Mouse (Mus musculus) midbrain, embryonic 10.5 days (tissue): ENCODE results near the gene Fhl3. TPM values are rescaled to one million over a fixed set of nuclear protein-coding genes. Genes with fewer than 3 reads are reported as not detected.

Experiments used
- microRNA counts: library from miRNA; unstranded; fragments of <30 nt; microRNA quantifications from one replicate; lab custom pipeline; 2017
- microRNA-seq: library from miRNA; unstranded; fragments of <30 nt; microRNA quantifications from one replicate; pipeline ENCODE4, GENCODE M21; 2017
- polyA plus RNA-seq: library from polyadenylated mRNA; unstranded; fragments of >200 nt; fragmentation: Nextera tagmentation; extraction: Ambion mirVana; gene quantifications from 2 replicates; pipeline ENCODE4 v1.2.1, GENCODE M21; 2016

Fhl3 gene
- polyA plus RNA-seq, 1 experiment from 2014 or later, result 4.6 TPM

MicroRNA genes within 50 kb of the gene (microRNA counts, 519-probe panel; counts per million panel counts)
- microRNA mmu-miR-697 (lab: Ali Mortazavi, UCI) (not detected), microRNA mmu-miR-698 (lab: Ali Mortazavi, UCI) (not detected)

Small RNAs within 50 kb of the gene (microRNA-seq; reads per million reads assigned to microRNA genes)
- gene Gm24721, result not detected
- gene Mir697, result not detected
- gene Mir698, result not detected

Other genes with a start within 250 kb of the Fhl3 start
- gene 3100002H09Rik, start 89.9 kb upstream of the Fhl3 start, polyA plus RNA-seq, result 0.73 and 1.9 TPM in 2 replicates
- 13.8 and 18.2 TPM in 2 replicates for gene Pou3f1, start 43.9 kb upstream of the Fhl3 start, polyA plus RNA-seq
- 63.6 and 68.0 TPM in 2 replicates for gene Utp11, start 7.1 kb upstream of the Fhl3 start, polyA plus RNA-seq
- gene Sf3a3, start 14.1 kb downstream of the Fhl3 start, polyA plus RNA-seq, result 247 and 256 TPM in 2 replicates
- 25.7 and 26.1 TPM in 2 replicates for gene Inpp5b, start 41.1 kb downstream of the Fhl3 start, polyA plus RNA-seq
- gene Mtf1, start 101.4 kb downstream of the Fhl3 start, polyA plus RNA-seq, result 19.2 and 21.5 TPM in 2 replicates
- gene Yrdc, start 150.0 kb downstream of the Fhl3 start, polyA plus RNA-seq, result 40.0 and 44.0 TPM in 2 replicates
- 51.5 and 52.2 TPM in 2 replicates for gene 1110065P20Rik, start 150.5 kb downstream of the Fhl3 start, polyA plus RNA-seq
- 4.2 and 4.8 TPM in 2 replicates for gene Maneal, start 161.5 kb downstream of the Fhl3 start, polyA plus RNA-seq
- gene Epha10, start 180.2 kb downstream of the Fhl3 start, polyA plus RNA-seq, result 5.1 and 7.9 TPM in 2 replicates
- gene 9930104L06Rik, start 236.3 kb downstream of the Fhl3 start, polyA plus RNA-seq, result 17.4 and 18.9 TPM in 2 replicates
- gene Cdca8, start 238.6 kb downstream of the Fhl3 start, polyA plus RNA-seq, result 271 and 298 TPM in 2 replicates